Mouse (Mus musculus): ENCODE data around the gene Poc5. TPM values are rescaled to one million over a fixed set of nuclear protein-coding genes. Genes with fewer than 3 reads are reported as not detected.

Poc5 gene
- polyA plus RNA-seq, 1 experiment = 7.5 TPM

DNA sequence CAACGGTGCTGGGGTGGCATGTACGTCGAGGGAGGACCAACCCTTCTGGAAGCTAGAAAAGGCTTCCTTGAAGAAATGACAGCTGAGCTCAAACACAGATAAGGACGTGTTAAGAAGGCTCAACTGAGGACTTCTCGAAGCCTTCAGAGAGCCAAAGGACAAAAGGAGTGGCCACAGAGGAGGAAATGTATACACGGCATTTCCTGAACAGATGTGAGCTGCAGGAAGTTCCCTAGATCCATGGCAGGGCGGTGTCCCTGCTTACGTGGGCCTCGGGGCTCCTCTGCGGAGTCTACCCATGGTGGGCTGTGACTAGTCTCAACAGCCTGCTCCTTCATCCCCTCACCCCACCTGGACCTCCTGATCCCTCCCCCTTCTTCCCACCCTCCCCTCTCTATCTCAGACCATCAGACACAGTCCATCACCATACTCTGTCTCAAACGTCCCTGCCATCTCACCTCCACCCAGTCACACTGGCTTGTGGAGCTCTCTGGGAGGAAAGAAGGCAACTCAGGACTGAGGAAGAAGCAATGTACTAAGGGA, 45.6 kb downstream of the Poc5 start:
- WGBS = 11% methylated on average over 11 of the region's 11 CpGs
- TF ChIP-seq CTCF (IDR thresholded peaks at IDR 0.05; ENCODE audit: control insufficient read depth, insufficient read depth, low read length) (no peak), POLR2A (IDR thresholded peaks at IDR 0.05; ENCODE audit: borderline replicate concordance, control insufficient read depth, low read depth, low read length) (no peak)
- Histone ChIP-seq H3K27ac (ENCODE audit: control insufficient read depth, insufficient read depth, low read depth, low read length, poor library complexity) (no peak overlapping the region), H3K4me3 (replicated peaks; ENCODE audit: control insufficient read depth, low read depth, low read length) (no peak overlapping the region), H3K4me1 (ENCODE audit: control insufficient read depth, insufficient read depth, low read length) (no peaks in the 10 kb centered on the region; the same call in 1 of the 2 replicates)

DNA sequence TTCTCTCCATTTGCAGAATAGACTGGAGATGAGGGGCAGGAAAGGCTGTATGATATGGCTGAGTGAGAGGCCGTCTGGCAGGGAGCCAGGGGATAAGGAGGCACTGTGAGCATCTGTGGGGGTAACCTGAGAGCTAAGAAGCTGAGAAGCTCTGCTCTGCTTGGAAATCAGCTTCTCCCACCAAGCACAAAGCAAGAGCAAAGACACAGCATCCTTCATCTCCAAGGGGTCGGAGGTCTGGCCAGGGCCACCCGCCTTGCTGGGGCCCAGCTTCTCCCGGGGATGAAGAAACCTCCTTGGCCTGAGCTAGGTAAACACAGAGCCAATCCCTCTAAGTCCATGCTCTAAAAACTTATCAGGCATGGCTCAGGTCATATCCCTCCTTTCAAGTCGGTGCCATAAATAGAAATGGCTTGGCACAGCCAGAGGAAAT, 46.8 kb downstream of the Poc5 start:
- TF ChIP-seq POLR2A (IDR thresholded peaks at IDR 0.05; ENCODE audit: borderline replicate concordance, control insufficient read depth, low read depth, low read length) = no peak
- no peak for TF ChIP-seq CTCF (IDR thresholded peaks at IDR 0.05; ENCODE audit: control insufficient read depth, insufficient read depth, low read length)
- 66% methylated on average over 5 of the region's 5 CpGs for WGBS

DNA sequence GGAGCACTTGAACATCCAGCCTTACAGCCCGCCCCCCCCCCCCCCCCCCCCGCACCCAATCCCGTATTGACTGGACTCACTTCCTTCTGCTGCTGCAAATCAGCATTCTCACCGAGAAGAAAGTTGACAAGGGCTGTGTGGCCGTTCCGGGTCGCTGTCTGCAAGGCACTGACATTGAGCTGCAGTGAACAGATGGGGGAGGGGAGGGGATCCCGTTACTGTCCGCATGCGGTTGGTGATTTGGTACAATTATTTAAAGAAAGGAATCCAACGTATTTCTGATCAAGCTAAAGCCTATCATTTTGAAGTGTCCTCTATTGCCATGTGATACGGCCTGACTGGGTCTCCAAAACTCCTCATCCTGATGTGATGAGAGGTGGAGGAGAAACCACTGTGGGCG, 47.7 kb downstream of the Poc5 start:
- H3K4me3 ChIP-seq (replicated peaks; ENCODE audit: control insufficient read depth, low read depth, low read length) = no peak overlapping the region
- H3K4me1 ChIP-seq (ENCODE audit: control insufficient read depth, insufficient read depth, low read length) = no peaks in the 10 kb centered on the region; the same call in 1 of the 2 replicates
- TF ChIP-seq CTCF (IDR thresholded peaks at IDR 0.05; ENCODE audit: control insufficient read depth, insufficient read depth, low read length) = 0 out of 2 replicates have a peak, but pooled peaks have one; percentile 4
- TF ChIP-seq POLR2A (IDR thresholded peaks at IDR 0.05; ENCODE audit: borderline replicate concordance, control insufficient read depth, low read depth, low read length) = no peak
- no peak overlapping the region for H3K27ac ChIP-seq (ENCODE audit: control insufficient read depth, insufficient read depth, low read depth, low read length, poor library complexity)
- 24% methylated on average over 13 of the region's 13 CpGs for WGBS

More for the DNA sequence above, 46.8 kb downstream of the Poc5 start:
- H3K4me3 ChIP-seq (replicated peaks; ENCODE audit: control insufficient read depth, low read depth, low read length) = no peak overlapping the region
- no peaks in the 10 kb centered on the region; the same call in 1 of the 2 replicates for H3K4me1 ChIP-seq (ENCODE audit: control insufficient read depth, insufficient read depth, low read length)
- no peak overlapping the region for H3K27ac ChIP-seq (ENCODE audit: control insufficient read depth, insufficient read depth, low read depth, low read length, poor library complexity)

DNA sequence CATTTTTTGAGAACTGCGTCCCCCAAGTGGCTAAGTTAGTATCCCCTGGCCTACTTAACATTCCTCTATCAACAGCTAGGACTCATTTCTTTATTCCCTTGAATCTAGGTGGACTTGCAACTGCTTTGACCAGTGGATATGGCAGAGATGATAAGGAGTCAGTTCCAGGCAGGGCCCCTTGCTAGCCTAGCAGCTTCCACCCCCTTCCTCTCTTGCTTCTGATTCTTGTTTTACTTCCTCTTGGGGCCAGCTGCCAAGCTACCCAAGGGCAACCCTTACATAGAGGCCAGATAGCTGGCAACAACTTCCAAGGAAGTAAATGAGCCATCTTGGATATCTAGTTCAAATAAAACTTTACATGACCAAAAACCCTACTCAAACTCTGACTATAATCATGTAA, 48.8 kb downstream of the Poc5 start:
- Histone ChIP-seq H3K4me3 (replicated peaks; ENCODE audit: control insufficient read depth, low read depth, low read length) (no peak overlapping the region), H3K4me1 (ENCODE audit: control insufficient read depth, insufficient read depth, low read length) (no peaks in the 10 kb centered on the region; the same call in 1 of the 2 replicates), H3K27ac (ENCODE audit: control insufficient read depth, insufficient read depth, low read depth, low read length, poor library complexity) (no peak overlapping the region)
- TF ChIP-seq CTCF (IDR thresholded peaks at IDR 0.05; ENCODE audit: control insufficient read depth, insufficient read depth, low read length) (no peak), POLR2A (IDR thresholded peaks at IDR 0.05; ENCODE audit: borderline replicate concordance, control insufficient read depth, low read depth, low read length) (no peak)
- 67% methylated on average over 1 of the region's 1 CpGs for WGBS

DNA sequence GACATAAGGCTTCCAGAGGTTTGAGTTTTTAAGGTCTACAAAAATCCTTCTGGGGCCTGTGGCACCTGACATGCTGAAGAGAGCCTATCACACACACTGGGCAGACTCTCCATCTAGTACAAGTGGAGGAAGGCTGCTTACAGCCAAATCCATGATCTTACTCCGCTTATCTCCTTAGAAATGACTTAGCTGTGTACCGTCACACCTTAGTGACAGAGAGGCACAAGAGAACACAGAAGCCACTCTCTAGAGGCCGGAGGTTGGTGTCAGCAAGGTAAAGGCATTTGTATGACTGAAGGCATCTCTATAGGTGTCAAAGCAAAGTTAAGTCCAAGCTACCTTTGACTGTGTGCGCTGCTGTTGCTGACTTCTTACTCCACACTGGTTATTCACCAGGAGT, 52.3 kb downstream of the Poc5 start:
- Histone ChIP-seq H3K27ac (ENCODE audit: control insufficient read depth, insufficient read depth, low read depth, low read length, poor library complexity) (no peak overlapping the region), H3K4me3 (replicated peaks; ENCODE audit: control insufficient read depth, low read depth, low read length) (no peak overlapping the region), H3K4me1 (ENCODE audit: control insufficient read depth, insufficient read depth, low read length) (no peaks in the 10 kb centered on the region)
- 86% methylated on average over 4 of the region's 4 CpGs for WGBS
- TF ChIP-seq POLR2A (IDR thresholded peaks at IDR 0.05; ENCODE audit: borderline replicate concordance, control insufficient read depth, low read depth, low read length) = no peak
- TF ChIP-seq CTCF (IDR thresholded peaks at IDR 0.05; ENCODE audit: control insufficient read depth, insufficient read depth, low read length) = no peak

DNA sequence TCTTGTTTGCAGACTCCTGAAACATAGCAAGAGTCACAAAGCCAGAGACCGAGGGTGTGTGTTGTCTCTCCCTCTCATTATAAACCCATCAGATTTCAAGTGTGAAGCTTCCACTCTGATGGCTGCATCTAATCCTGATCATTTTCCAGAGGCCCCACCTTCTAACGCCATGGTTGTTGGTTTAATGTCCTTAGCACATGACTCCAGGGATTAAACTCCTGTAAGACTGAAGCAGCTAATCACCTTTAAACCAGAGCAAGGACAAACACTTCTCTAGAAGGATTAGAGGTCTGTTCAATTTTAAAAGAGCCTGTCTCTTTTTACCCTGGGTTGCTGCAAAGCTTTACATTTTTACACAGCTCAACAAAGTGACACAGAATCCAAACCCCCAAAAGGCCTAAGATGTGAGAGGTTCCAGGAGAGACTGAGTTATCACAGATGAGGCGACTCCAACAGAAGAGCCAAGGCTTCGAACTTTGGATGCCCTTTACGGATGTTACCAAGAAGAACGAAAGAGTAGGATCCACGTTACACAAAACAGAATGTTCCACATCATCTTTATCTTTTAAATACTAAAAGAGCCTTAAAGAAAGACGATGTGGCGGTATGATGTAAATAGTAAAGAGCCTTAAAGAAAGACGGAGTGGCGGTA, 62.2 kb downstream of the Poc5 start:
- no peak for TF ChIP-seq POLR2A (IDR thresholded peaks at IDR 0.05; ENCODE audit: borderline replicate concordance, control insufficient read depth, low read depth, low read length)
- TF ChIP-seq CTCF (IDR thresholded peaks at IDR 0.05; ENCODE audit: control insufficient read depth, insufficient read depth, low read length) = no peak
- no peaks in the 10 kb centered on the region for H3K4me1 ChIP-seq (ENCODE audit: control insufficient read depth, insufficient read depth, low read length)
- WGBS = 88% methylated on average over 11 of the region's 11 CpGs
- H3K4me3 ChIP-seq (replicated peaks; ENCODE audit: control insufficient read depth, low read depth, low read length) = no peak overlapping the region
- H3K27ac ChIP-seq (ENCODE audit: control insufficient read depth, insufficient read depth, low read depth, low read length, poor library complexity) = no peak overlapping the region

DNA sequence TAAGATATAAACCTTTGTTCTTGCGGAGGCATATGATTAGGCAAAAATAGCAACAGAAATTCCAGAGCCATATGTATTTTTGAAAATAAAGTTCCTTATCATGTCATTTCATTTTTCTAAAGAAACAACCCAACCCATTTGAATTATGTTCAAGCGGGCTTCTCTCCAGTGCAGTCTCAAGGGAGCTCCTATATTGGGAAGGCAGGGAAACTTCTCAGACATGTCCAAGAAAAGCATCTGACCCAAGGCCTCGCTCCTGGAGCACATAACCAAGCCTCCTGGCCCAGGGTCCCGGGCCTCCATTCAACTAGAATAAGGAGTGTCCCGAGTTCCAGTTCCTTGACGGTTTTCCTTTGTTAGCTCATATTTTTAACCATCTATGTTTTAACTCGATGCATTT, 62.8 kb downstream of the Poc5 start:
- no peak for TF ChIP-seq CTCF (IDR thresholded peaks at IDR 0.05; ENCODE audit: control insufficient read depth, insufficient read depth, low read length)
- TF ChIP-seq POLR2A (IDR thresholded peaks at IDR 0.05; ENCODE audit: borderline replicate concordance, control insufficient read depth, low read depth, low read length) = no peak
- 86% methylated on average over 7 of the region's 7 CpGs for WGBS
- H3K4me1 ChIP-seq (ENCODE audit: control insufficient read depth, insufficient read depth, low read length) = no peaks in the 10 kb centered on the region
- H3K4me3 ChIP-seq (replicated peaks; ENCODE audit: control insufficient read depth, low read depth, low read length) = no peak overlapping the region
- no peak overlapping the region for H3K27ac ChIP-seq (ENCODE audit: control insufficient read depth, insufficient read depth, low read depth, low read length, poor library complexity)

DNA sequence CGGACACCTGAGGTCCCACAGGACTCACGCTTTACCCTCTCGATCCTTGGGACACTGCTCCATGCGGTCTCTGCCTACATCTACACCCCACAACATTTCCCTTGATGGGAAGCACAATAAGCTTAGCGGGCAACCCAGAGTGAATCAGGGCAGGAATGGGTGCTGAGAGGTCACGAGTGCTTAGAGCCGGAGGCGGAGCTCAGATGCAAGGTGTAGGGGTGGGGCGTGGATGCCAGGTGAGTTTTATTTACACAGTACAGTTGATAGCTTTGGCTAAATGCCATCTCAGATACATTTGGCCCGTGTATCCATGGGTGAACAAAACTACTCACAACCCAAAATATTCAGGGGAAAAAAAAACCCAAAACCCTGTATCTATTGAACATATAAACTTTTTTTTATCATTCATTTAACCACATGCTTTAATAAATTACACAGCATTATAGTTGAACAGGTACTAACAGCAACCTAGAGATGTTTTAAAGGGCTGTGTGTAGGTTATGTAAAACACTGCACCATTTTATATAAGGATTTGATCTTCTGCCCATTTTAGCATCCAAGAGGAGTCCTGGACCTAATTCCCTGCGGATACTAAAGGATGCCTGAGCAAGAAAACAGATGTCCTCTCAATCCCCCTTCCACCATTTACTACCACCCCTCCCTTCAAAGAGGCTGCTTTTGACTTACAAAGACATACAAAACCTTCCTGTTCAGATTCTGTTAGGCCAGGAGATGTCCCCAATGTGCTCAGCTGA, 63.5 kb downstream of the Poc5 start:
- 84% methylated on average over 11 of the region's 11 CpGs for WGBS

More for the DNA sequence above, 63.5 kb downstream of the Poc5 start:
- no peaks in the 10 kb centered on the region for H3K4me1 ChIP-seq (ENCODE audit: control insufficient read depth, insufficient read depth, low read length)
- H3K27ac ChIP-seq (ENCODE audit: control insufficient read depth, insufficient read depth, low read depth, low read length, poor library complexity) = no peak overlapping the region
- TF ChIP-seq POLR2A (IDR thresholded peaks at IDR 0.05; ENCODE audit: borderline replicate concordance, control insufficient read depth, low read depth, low read length) (no peak), CTCF (IDR thresholded peaks at IDR 0.05; ENCODE audit: control insufficient read depth, insufficient read depth, low read length) (no peak)
- H3K4me3 ChIP-seq (replicated peaks; ENCODE audit: control insufficient read depth, low read depth, low read length) = no peak overlapping the region

Measured in bone marrow, adult 2 months (tissue).